Mouse (Mus musculus) neural tube, embryonic 10.5 days (tissue): Measurements from ENCODE around the gene Tmem184a.

Experiments
- DNase-seq: peaks from one replicate; pipeline ENCODE4 v3.0.0-alpha.2; 2017; ENCODE audit warnings: low spot score; ENCODE audit errors: extremely low spot score

Gene Tmem184a

DNA sequence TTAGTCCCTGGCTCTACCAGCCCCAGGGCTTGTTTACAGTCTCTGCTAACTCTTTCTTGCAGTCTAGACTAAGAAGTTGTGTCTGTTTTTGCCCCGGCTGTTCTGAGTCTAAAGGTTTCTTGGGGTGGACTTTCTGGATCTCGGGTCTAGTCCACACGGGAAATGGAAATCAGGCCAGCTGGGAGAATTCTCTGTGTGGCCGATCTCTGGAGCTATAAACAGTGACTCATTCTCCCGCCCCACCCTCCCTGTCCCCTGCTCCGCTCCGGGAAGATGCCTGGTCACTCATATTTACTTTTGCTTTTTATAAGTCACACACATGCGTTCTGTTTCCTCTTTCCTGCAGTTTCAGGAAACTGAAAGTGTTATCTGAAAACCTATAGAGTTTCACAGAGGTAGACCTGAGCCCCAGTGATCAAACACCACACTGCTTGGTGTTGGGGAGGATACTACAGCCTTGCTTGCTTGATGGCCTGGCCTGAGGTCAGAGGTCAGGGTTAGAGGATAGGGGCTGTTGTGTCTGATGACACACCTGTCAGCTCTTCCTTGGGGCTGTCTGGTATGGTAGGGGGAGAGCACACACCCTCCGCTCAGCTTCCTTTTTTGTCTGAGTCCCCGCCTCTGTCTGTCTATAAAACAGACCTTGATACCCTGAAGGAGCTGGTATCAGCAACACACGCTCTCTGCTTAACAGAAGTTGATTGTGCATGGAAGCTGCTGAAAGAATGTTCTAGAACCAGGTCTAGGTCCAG, 26.2 kb downstream of the Tmem184a start:
- no peak for DNase-seq

GRCm38 (mm10) chr5:139792966-139793337, 26.8 kb downstream of the Tmem184a start:
- no peak for DNase-seq

DNA sequence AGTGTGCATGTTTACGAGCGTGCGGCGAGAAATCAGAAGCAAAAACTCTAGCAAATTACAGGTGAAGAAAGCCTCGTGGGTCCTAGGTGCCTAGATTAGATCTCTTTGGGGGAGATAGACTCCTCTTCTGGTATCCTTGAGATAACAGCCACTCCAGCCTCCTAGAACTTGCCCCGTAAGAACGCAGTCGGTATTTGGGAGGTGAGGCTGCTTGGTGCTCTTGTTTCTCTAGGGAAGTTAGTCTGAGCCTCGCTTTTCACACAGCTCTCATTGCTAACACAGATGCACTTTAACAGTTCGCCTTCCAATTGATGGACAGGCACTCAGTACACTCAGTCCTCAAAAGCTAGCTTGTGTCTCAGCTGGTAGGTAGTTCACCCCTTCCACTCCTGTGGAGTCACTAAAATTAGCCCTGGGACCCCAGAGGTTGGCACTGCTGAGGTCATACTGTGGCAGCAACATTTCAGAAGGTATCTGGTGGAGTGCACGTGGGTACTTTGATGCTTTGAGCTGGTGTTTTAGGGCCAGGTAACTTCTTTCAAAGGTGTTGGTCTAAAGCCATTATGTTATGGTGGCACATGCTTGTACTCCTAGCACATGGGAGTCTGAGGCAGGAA, 27.4 kb downstream of the Tmem184a start:
- no peak for DNase-seq

GRCm38 (mm10) chr5:139791227-139792158, 28.2 kb downstream of the Tmem184a start, which contains the start of gene Mafk:
Gene Mafk, plus strand, starts transcription at chr5:139791513.
- DNase-seq = peak; percentile 97

DNA sequence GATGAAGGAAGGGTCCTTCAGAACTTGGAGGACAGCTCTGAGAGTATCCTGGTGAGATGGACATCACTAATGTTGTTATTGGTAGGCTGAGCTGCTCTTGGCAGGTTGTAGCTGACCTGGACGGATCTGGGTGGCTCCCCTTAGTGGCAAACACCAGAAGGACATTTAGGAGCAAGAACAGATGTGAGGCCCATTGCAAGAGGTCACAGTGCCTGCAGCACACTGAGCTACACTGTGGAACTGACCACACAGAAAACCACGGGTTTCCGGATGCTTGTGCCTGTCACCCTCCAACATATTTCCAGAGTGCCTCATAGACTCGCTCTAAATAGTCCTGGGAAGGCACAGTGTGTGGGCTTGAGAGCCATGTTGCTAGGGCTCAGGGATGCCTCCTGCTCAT, 30.3 kb downstream of the Tmem184a start:
- no peak for DNase-seq

GRCm38 (mm10) chr5:139781406-139781805, 38.3 kb downstream of the Tmem184a start:
- no peak for DNase-seq

GRCm38 (mm10) chr5:139776966-139777365, 42.8 kb downstream of the Tmem184a start:
- DNase-seq = no peak

DNA sequence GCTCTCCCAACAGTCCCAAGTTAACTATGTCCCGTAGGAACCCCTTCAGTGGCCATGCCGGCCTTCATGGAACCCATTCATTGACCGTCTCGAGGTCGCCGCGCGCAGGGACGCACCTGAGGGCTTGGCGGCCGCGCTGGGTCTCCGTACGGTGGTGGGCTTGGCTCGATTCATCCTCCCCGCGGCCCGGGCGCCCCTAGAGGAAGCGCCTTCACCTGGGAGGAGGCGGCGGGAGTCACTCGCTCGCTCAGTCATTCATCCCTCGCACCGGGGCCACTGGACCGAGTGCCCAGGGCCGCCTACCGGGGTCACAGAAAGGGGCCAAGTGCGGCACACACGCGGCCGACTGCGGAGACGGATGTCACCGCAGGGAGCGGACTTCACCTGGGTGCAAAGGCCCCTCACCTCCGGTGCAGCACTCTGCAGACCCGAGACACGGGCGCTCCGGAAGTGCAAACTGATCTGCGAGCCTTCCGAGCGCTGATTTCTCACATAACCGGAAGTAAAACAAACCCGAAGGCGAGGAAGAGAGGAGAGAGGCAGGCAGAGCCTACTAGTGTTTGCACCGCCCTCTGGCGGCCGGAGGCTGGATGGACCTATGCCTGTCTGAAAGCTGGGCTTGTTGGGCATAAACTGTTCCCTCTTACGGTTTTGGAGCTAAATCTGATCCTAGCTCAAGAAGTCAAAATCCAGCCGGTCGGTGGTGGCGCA, 44.3 kb downstream of the Tmem184a start, which contains the start of gene Ints1:
Gene Ints1, minus strand, starts transcription at position 459 of the 711 bp plus-strand sequence.
- peak; percentile 97 for DNase-seq

GRCm38 (mm10) chr5:139768216-139768615, 51.5 kb downstream of the Tmem184a start:
- no peak for DNase-seq

DNA sequence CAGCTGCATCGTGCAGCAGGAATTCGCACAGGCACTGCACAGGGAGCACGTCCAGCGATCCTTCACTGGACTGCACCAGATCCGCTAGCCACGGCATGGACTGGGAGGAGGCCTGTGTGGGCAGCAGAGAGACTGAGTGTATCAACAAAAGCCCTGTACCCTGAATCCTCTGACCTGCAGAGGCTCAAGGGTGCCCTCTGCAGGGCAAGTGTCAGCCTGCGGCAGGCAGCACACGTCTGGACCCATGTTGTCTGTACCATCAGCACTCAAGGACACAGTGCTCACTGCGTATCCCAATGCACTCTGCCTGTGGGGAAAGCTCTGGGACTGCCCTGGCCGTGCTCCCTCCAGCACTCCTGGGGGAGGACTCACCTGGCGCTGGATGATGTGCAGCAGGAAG, 55.4 kb downstream of the Tmem184a start:
- no peak for DNase-seq

DNA sequence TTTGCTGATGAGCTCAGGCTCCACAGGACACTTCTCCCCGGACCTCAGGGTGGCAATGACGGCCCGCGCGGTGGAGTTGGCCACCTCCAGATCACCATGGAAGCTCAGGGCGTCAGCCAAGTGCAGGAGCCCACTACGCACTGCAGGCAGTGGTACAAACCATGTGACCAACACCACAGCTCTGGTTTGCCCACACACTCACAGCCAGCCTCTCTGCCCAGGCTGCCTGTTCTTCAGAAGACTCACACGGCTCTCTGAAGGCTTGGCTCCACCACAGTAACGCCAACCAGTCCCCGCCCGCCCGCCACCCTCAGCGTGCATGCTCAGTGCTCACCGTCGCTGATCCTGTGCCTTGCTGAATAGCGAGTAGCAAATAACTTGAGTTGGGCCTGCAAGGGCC, 61.6 kb downstream of the Tmem184a start:
- DNase-seq = no peak

GRCm38 (mm10) chr5:139756586-139756985, 63.1 kb downstream of the Tmem184a start:
- no peak for DNase-seq

DNA sequence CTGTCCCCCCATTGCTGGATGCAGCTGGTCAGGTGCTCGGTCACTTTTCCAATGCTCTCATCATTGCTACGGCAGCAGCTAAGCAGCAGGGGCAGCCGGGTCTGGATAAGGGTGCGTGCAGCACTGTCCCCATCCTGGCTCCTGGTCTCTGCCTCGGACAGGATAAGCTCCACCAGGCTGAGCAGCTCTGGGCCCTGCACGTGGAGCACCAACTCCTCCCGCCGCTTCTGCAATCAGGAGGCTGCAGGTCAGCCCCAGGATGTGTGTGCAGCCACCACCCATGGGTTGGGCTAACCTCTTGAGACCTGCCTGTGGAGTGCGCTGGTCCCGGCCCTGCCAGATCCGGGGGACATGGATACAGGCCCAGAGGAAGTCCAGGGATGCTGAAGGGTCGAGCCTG, 63.6 kb downstream of the Tmem184a start:
- no peak for DNase-seq

- DNase-seq = peak; percentile 63
These were observed 65.0 kb downstream of the Tmem184a start for GRCm38 (mm10) chr5:139754753-139755152.
